Mouse (Mus musculus): ENCODE measurements at regions not wholly inside any gene's neighbourhood (a gene's known extent, or its start where the extent isn't known, plus 50 kb on each side); places are given as distances from the start of the nearest gene placed in this dataset.

DNA sequence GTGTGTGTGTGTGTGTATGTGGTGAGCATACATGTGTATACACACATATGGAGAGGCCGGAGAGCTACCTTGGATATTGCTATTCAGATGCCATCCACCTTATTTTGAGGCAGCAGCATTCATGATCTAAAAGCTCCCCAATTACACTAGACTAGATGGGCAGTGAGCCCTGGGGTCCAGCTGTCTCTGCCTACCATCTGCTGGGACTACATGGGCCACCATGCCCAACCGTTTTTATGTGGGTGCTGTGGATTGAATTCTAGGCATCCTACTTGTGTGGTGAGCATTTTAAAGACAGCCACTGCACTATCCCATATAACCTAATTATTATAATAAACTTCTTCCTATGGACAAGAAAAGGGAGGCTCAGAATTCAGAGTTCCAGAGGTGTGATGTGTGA, 172.6 kb downstream of the Gas1 start:
- DNase-seq = no peak

DNA sequence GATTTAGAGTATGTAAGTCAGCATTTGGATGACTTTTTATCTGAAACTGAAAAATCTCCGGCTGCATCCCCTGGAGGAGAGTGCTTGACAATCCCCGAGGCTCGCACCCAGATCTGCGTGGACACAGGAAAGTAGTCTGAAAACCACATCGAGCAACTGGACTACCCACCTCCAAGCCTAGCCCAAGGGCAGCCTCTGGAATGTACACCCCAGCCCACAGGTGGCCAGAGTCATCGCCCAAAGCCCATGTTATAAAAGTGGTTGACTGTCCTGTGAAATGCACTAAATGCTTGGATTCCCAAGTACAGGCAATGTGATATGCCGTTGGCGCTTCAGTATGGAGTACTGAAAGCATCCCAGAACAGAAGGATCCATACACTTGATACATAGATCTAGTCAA, 175.1 kb downstream of the Gas1 start:
- DNase-seq = no peak

DNA sequence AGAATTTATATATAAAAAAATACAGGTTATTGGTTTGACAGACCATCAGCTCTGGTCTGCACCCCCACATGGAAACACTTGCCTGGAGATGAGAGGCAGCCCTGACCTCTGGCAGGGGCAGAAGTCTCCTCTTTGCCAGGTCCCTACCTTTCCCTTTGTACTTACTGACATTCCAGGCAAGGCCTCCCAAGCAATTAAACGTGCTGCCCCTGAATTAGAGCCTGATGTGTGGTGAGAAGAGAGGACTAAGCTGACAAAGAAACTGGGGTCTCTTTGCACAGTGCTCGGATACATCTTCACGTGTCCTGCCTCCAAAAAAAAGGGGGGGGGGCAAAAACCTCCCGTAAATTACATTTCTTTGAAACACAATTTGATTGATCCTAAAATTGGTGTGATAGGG, 175.5 kb downstream of the Gas1 start:
- DNase-seq = no peak

DNA sequence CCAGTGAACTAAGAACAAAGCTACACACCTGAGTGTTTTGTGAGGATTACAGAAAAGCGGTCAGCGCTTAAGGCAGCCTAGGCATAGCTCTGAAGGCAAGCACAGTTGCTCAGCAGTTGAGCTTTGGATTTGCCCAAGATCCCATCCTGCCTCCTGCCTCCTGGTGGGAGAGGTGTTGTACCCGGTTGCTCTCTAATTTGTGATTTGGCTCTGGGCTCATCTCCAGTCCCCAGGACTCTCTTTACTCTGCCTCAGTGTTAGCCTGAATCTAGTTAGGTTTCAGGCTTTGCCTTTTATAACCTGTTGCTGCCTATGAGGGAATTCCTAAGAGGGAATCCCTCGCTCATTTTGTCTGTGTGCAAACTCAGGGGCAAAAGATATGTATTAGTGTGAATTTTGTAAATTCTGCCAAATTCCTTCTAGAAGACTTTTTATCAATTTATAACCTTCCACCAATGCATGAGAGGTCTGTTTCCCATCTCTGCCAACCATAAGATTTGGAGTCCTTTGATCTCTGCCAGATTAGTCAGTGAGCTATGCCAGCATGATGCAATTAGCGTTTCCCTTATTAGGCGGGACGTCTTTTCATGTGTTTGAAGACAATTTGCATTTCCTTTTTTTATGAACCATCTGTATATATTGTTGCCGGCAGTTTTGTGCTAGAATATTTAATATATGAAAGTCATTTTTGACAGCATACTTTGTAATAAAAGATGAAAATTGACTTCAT, 176.4 kb downstream of the Gas1 start:
- no peak for DNase-seq

DNA sequence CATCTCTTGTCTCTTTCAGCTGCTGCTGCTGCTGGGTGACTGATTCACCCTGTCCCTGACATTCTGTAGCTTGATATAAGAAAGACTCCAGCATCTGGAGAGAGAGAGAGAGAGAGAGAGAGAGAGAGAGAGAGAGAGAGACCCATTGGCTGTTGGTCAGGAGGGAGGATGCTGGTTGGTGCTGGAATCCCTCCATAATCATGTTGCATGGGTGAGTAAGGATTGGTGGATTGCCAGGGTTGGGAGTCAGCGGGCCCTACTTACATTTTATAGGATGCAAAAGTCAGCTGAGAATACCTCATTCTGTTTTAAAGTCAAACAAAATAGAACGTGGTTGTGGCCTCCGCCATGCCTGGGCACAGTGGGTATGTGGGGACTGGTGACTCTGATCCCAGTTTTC, 174.5 kb upstream of the Tut7 start:
- no peak for DNase-seq

DNA sequence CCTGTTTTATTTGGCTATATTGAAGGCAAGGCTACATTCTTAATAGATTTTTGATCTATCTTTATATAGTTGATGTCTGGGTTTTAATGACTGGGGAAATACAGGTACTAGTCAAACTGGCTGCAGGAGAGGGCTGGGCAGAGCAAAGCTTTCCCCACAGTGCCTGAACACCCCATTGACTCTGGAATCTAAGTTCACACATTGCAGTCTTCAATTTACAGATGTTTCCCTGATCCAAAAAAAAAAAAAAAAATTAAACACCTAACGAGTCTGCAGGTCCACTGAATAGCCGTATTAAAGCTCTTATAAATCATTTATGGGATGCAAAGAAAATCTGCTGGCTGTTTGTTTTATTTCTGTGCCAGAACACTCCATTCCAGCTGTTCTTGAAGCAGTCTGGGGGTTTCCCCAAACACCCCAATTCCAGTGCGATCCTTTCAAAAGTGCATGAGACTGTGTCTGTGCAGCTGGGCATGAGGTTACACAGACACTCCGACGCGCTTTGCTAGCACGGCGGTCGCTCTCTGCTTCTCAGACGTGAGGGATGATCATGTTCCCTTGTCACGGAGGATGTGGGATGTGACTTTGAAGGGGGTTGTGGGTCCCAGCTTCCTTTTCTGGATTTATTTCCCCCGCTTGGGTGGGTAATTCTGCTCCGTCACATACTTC, 173.3 kb upstream of the Tut7 start:
- no peak for DNase-seq

DNA sequence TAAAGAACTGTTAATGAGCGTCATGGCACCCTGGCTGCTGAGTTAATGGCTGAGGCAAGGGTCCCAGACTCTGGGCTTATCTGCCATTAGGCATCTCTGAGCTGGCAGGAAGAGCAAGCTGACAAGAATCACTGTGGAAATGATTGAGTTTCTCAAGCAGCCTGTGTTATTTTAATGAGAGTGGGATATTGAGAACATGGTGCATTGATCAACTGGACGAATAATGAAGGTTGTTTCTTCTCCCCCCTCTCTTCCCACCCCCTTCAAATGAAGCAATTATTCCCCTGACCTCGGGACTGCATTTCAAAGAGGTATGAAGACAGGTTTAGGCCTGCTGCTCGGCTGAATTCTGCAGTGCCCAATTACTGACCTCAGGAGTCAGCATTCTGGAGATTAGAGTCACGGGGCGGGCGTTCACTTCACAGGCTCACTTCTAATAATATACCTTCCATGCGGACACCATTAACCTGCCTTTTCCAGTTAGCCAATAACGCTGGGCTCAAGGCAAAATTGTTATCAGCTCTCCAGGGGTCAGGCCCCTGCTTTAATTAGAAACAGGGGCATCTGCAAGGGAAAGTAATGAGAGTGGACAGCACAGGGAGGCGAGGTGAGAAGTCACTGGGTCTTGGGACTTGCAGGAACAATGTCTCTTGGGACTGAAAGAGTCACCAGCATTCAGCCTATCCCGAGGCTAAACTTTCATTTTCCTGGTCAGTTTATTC, 170.0 kb upstream of the Tut7 start:
- no peak for DNase-seq

DNA sequence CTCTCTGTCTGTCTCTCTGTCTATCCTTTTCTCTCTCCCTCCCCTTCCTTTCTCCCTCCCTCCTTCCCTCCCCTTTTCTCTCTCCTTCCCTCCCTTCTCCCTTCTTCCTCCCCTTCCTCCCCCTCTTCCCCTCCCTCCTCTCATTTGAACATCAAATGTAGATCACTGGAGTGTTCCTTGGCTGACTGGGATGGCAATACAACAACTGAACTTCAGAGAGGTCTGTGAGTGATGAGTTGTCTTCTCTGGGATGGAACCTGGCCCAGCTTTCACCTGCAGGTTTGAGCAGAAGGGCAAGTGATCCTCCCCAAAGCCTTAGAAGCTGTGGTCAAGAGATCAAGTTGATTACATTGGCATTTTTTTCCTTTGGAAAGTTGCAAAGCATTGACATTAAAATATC, 169.4 kb upstream of the Tut7 start:
- DNase-seq = no peak

DNA sequence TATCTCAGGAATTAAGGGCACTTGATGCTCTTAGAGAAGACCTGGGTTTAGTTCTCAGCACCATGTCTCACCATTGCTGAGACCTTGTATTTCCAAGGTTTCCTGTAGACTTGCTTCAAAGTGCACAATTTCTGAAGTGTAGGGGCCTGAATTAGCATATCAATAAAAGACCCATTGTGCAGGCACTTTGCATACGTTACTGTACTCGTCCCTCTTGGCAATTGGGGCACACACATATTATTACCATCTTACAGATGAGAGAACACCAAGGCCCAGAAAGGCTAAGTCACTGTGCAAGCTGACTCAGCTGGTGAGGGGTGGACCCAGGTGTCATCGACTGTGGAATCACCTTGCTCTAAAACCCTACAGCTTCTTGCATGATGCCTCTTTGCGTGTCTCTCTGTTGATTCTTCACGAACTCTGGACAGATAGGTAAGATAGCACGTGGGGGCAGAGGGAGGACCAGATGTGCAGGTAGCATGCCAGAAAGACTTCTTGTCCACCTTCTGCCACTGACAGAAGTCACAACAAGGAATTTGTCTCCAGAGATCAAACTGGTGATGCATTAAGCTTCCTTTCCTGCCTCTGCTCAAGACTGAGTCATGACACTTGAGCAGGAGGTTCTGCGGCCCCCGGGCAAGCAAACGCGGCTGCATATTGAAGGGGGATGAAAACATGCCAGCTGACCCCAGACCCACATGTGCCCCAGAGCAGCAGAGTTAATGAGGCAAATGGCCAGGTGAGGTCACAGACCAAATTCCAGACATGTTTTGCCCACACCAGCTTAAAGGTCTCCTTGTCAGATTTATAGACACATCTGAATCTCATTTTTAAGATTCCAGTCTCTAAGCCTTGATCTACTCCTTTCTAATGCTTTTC, 167.7 kb upstream of the Tut7 start:
- no peak for DNase-seq

DNA sequence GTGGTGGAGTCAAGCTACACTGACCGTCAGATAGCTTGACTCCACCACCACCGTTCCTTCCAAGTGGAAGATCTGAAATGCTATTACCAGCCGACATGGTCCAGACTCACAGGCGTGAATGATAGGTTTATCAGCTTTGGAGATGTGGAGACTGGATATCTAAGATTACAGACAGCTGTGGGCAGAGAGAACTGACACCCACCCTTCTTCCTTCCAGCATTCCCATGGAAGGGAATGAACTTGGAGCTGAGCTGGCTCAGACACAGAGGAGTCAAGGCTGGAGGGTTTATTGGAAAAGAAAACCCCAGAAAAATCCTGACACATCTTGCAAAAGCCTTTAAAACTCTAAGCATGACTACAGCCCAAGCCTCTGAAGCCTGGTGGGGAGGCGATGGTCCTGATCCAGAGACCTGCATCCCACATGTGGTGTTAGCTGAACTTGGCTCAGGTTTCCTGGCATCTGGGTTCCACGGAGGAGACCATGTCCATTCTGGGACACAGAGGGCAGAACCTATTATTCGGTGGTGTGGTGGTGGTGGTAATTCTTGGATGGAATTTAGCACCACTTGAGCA, 165.5 kb upstream of the Tut7 start:
- no peak for DNase-seq

DNA sequence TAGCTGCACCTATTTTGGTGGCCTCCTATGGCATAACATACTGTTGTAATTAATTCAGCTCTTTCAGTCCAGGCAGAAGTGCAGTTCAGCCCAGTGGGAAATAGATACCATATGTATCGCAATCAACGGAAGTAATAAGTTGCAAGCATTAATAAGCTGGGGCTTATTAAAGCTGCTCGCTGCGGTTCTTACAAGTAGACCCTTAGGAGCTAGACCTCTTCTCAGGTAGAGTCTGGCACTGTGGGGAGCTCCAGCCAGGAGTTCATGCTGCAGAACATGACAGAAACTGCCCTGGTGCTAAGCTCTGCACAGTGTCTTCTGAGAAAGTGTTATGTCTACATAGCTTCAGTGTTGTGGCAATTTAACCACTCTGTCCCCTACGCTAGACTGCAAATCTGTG, 153.5 kb upstream of the Tut7 start:
- DNase-seq = no peak

DNA sequence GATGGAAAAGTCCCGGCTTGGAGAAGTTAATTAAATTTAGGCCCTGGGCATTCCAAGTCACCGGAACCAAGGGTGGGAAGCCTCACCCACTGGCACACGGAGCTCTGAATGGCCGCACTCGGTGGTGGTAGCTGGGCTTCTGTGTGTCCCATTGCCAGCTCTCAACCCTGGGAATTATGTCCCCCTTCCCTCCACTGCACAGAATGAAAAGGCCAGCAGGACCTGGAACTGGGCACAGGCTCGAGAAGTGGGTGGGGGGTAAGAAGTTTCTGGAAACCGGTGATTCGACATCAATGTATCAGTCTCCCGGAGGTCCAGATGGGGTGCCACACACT, 149.1 kb upstream of the Tut7 start:
- no peak for DNase-seq

DNA sequence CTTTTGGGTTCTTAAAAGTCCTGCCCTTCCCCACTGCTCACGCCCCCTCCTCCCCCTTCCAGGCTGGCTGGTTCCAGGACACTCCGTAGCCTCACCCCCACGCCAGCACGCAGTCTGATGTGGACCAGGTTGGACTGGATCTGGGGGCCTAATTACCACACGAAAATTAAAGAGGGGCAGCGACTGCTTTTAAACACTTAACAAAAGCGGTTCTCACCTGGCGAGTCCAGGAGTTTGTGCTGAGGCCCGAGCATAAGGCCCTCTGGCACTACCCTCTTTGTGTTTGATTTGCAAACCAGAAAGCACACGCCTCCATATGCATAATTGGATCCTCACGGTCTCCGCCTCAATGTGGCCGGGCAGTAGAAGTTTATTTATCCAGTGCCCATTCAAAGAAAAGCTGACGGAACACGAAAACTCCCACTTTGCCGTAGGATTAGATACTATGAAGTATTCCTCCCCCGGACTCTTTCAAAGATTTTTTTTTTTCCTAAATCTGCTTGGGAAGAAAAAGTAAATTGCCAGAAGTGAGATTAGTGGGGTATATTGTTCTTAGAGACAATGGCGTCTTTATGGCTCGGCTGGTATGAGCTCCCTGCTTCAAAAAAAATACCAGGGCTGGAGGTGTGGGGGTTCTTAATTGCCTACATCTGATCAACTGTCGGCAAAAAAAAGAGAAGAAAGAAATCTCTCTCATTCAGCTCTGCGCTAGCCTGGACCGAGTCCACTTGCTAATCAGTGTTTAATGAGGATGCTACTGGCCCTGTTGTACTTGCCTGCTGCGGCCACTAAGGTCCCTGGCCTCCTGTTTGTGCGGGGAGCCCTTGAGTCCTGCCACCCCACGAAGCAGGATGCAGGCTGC, 148.5 kb upstream of the Tut7 start:
- DNase-seq = no peak

DNA sequence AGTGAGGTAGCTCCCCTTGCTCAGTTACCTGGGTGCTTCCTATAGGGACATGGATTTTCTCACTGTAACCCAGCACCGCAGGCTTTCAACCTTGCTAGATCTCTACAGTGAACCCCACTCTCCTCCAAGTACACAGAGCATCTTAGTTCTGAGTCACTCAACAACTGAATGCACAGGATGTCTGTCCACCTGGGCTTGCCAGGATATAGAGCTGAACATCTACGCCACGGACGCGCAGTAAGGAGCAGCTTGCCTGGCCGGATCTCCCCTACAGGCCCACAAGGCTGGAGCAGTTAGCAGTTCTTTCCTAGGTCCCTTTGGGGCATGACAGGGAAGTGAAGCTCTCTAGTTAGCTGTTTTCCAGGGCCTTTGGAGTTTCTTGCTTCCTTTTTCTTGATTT, 147.5 kb upstream of the Tut7 start:
- no peak for DNase-seq

DNA sequence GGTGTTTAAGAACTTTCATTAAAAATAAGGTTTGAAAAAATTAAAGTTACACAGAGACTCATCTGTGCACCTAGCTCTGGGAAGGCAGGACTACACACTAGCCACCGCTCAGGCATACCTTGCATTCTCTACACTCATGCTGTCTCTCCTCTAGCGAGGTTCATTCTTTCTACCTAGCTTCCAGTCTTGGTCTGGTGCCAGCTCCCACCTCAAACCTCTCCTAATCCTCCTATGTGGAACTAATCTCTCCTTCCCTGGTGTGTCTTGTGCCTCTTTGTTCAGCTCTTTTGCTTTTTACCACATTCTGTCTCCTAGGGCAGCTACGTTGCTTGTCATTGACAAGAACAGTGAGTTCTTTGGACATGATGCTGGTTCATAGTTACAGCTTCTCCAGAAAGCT, 146.5 kb upstream of the Tut7 start:
- no peak for DNase-seq

DNA sequence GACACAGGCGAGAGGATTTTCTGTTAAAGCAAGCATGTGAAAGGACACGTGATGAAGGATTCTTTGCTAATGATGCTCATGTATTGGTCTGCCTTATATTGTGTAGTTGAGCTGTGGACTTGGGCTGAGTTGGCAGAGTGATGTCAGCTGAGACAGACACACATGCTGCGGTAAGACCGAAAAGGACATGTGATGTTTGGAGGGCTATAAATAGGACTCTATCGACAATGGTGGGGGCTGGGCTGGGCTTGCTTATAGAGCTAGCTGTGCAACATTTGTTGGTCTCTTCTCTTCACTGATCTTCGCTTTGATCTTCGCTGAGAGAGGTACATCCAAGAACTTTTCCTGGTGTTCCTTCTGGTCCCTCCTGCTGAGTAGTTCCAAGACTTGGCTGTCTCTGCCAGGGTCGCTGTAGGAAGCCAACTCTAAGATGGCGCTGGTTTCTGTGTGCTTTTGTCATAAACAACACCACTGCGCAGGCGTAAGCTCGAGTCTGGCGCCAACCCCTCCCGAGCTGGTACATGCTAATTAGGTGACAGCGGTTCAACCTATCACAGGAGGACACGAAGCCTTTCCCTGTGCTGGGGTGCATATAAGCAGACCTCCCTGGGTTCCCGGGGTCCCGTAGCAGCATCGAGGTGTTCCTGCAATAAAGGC, 145.8 kb upstream of the Tut7 start:
- DNase-seq = no peak

DNA sequence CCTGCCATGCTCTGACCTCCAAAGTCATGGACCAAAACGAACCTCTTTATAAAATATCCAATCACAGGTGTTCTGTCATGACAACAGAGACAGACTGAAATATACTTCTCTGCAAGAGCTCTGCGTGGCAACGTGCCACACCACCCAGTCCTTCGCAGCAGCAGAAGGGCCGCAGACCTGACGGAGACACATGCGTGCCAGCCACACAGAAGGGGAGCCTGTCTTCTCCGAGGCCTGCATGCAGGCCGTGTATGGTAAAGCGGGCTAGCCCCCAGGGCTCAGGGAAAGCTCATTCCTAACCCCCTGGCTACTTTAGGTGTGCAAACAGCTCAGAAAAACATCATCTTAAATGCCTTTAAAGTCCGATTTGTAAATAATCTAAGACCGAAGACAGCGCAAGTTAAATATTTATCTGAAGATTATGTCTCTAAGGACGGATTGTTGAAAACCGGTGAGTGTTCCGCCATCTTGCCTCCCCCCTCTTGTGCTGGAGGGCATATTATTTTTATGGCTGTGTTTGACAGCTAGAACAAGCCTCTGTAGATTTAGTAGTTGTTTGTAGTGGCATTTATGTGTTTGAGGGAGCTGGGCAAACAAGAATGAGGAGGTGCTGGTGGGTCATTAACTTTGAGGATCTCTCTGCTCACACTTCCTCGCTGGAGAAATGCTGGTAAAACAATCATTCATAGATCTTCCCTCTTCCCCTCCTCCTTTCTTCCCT, 143.7 kb upstream of the Tut7 start:
- peak; percentile 23 for DNase-seq

DNA sequence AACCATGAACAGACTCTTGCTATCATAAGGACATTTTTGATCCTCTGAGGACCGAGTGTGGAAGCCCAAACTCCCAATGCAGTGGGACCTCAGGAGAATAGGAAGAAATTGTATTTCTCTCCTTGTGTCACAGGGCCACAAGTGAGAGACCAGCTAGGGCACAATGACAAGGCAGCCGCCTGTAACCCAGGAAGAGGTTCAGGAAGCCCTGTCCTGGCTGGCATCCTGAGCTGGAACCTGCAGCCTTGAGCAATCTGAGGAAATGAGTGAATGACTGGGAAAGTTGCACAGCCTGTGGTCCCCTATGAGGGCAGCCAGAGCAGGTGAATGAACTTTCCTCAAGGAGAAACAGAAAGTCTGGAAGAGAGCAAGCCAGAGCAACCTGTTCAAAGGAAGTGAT, 142.0 kb upstream of the Tut7 start:
- DNase-seq = no peak

DNA sequence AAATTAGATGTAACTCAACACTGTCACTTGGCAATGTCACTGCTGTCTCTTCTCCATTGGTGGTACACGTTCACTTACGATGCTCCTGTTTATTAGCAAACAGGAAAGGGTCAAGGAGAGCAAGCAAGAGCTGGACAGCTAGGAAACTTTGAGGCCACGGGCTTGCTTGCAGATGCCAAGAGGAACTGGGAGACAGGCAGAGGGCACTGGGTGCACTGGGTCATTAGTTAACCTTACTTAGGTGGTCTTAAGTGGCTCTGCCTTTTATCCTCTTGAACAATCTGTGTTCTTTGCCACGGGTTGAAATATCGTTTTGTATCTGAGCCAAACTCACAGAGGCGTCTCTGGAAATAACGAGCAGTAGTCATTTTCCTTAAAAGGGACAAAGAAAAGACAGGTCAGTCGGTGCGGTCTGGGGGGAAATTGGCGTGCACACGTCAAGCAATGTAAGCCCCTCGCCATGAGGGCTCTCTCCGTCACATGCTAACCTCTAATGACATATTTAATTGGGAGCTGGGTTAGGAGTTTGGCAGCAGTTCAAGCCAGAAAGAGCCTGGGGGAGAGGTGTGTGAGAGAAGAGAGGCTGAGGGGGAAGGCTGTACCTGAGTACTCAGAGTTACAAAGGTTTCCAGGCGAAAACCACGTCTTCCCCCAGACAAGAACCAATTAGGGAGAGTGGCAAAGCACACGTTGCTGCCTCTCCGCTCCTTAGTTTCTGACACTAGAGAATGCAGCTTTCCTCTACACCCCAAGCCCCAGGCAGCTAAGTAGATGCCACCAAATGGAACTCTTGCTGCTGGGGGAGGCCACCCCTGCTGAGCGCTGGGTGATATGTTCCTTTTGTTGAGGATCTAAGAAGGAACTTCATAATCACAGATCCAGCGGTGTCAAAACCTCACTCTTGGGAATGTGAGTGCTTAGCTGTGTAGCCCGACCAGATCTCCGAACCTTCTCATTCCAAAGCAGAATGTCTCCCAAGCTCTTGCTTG, 140.0 kb upstream of the Tut7 start:
- no peak for DNase-seq

DNA sequence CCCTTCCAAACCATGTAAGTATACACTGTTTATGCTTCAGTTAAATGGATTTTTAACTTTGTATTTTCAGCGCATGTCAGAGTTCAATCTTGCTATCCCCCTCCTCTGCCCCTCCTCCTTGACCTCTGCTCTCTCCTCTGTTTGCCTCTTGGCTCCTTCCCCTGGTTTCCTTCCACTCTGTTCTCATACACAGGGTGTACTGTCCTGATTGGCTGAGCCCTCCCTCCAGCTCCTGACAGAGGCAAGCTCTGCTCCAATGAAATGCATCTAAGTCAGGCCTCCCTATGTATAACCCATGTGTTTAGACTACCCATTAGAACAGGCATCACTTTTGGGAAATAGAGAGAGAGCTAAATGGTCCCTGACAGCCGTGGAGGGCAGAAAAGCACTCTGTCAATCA, 133.5 kb upstream of the Tut7 start:
- no peak for DNase-seq

Measured in right cerebral cortex, postnatal 4 days (tissue).